Mouse (Mus musculus) liver, postnatal 0 days (tissue): ENCODE measurements around the gene Kdf1. TPM values are rescaled to one million over a fixed set of nuclear protein-coding genes. Genes with fewer than 3 reads are reported as not detected.

Experiments used
- ATAC-seq: fragments of 200-750 bp; cut with Nextera tagmentation; 2 replicates; pipeline ENCODE4 v1.8.0; 2017; ENCODE audit warnings: mild to moderate bottlenecking, moderate library complexity
- DNase-seq: peaks from one replicate; pipeline ENCODE4 v3.0.0-alpha.2; 2016
- H3K27ac ChIP-seq: fragments of 300-500 bp; sonication (generic); 2 replicates; pipeline ENCODE4 v1.5.1; 2014; ENCODE audit warnings: antibody characterized with exemption, moderate library complexity, mild to moderate bottlenecking, low read depth
- H3K27me3 ChIP-seq: fragments of 300-500 bp; sonication (generic); 2 replicates; pipeline ENCODE4 v1.6.1; 2014; ENCODE audit warnings: low read length, control low read depth, mixed read lengths; ENCODE audit not compliant: insufficient read depth
- H3K36me3 ChIP-seq: fragments of 300-500 bp; sonication (generic); replicated peaks from 2 replicates; pipeline ENCODE4 v1.6.1; 2014; ENCODE audit warnings: mild to moderate bottlenecking, control low read depth, low read length, moderate library complexity, mixed read lengths; ENCODE audit not compliant: insufficient read depth
- H3K4me1 ChIP-seq: fragments of 300-500 bp; sonication (generic); 2 replicates; pipeline ENCODE4 v1.6.1; 2014; ENCODE audit warnings: antibody characterized with exemption, mild to moderate bottlenecking, control low read depth; ENCODE audit not compliant: insufficient read depth
- H3K4me2 ChIP-seq: fragments of 300-500 bp; sonication (generic); 2 replicates; pipeline ENCODE4 v1.6.1; 2014; ENCODE audit warnings: low read depth, mild to moderate bottlenecking, low read length, moderate library complexity, mixed read lengths
- H3K4me3 ChIP-seq: fragments of 300-500 bp; sonication (generic); 2 replicates; pipeline ENCODE4 v1.5.1; 2014; ENCODE audit warnings: low read depth, low read length
- H3K9ac ChIP-seq: fragments of 300-500 bp; sonication (generic); replicated peaks from 2 replicates; pipeline ENCODE4 v1.6.1; 2014; ENCODE audit warnings: mild to moderate bottlenecking, moderate library complexity
- H3K9me3 ChIP-seq: fragments of 300-500 bp; sonication (generic); 2 replicates; pipeline ENCODE4 v1.6.1; 2016; ENCODE audit warnings: mild to moderate bottlenecking, control low read depth, low read length, mixed read lengths
- CTCF ChIP-seq: sonication (generic); IDR thresholded peaks from 2 replicates; pipeline ENCODE4 v1.5.1; 2016; ENCODE audit warnings: antibody characterized with exemption, low read depth
- EP300 ChIP-seq: IDR thresholded peaks from 2 replicates; pipeline ENCODE4 v1.6.1; 2016; ENCODE audit warnings: antibody characterized with exemption, low read depth, mild to moderate bottlenecking
- WGBS: fragments of 180-500 bp; shearing (Covaris S2); extraction: QIAGEN DNeasy Blood & Tissue Kit; methylation state at CpG from one replicate; pipeline ENCODE4 v1.1.7; 2014; ENCODE audit not compliant: insufficient replicate concordance; 5-methylcytosine and 5-hydroxymethylcytosine counted together
- microRNA-seq: library from miRNA; unstranded; fragments of <30 nt; microRNA quantifications from one replicate; pipeline ENCODE4, GENCODE M21; 2016
- polyA plus RNA-seq: library from polyadenylated mRNA; unstranded; fragments of >200 nt; fragmentation: Nextera tagmentation; extraction: Ambion mirVana; gene quantifications from 2 replicates; pipeline ENCODE4 v1.2.1, GENCODE M21; 2015

Gene Kdf1
- polyA plus RNA-seq, 1 experiment from 2014 or later: 5.5 TPM

- peak; percentile 75 for ATAC-seq
- H3K4me1 ChIP-seq: peaks cover 11% of the 10 kb centered on the region
- DNase-seq: peak; percentile 93
- H3K36me3 ChIP-seq: peaks cover 12% of the 10 kb centered on the region; the same call in 1 of the 2 replicates
- H3K9ac ChIP-seq: peak within 1 kb of the TSS; percentile 91
- peak within 1 kb of the TSS; percentile 78 for H3K27ac ChIP-seq
- TF ChIP-seq EP300 (peak; percentile 84), CTCF (peak; percentile 39)
- H3K9me3 ChIP-seq: no peaks in the 10 kb centered on the region
- H3K4me2 ChIP-seq: peak within 1 kb of the TSS; percentile 94
- H3K27me3 ChIP-seq: no peaks in the 10 kb centered on the region
- peak within 1 kb of the TSS; percentile 90 for H3K4me3 ChIP-seq
- WGBS: 5% methylated on average over 44 of the region's 44 CpGs
Measured at GRCm38 (mm10) chr4:133574070-133574842, 55.5 kb downstream of the Kdf1 start, which contains the start of gene Gpatch3. Gene Gpatch3, plus strand, starts transcription at chr4:133574745.

DNA sequence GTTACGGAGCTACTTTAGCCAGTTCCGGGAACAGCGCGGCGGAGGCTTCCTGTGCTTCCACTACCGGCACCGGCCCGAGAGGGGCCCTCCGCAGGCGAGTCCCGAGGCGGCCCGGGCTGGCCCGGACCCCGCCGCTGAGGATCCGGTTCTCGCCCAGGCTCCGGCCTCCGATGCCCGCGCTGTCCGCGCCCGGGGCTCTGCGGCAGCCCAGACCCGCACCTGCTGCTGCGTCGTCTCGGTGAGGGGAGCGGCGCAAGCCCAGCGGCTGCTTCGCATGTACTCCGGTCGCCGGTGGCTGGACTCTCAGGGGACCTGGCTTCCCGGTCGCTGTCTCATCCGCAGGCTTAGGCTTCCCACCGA lies 56.1 kb downstream of the Kdf1 start:
- under 1% methylated on average over 41 of the region's 41 CpGs for WGBS
- peak overlapping the region; percentile 78 for H3K27ac ChIP-seq

GRCm38 (mm10) chr4:133577983-133578382 lies 59.2 kb downstream of the Kdf1 start:
- TF ChIP-seq CTCF: no peak
- no peak for TF ChIP-seq EP300
- H3K4me2 ChIP-seq: no peak overlapping the region
- no peaks in the 10 kb centered on the region for H3K9me3 ChIP-seq
- ATAC-seq: no peak
- peaks cover 32% of the 10 kb centered on the region for H3K36me3 ChIP-seq
- H3K27ac ChIP-seq: no peak overlapping the region
- H3K27me3 ChIP-seq: no peaks in the 10 kb centered on the region
- peaks cover 11% of the 10 kb centered on the region for H3K4me1 ChIP-seq
- DNase-seq: no peak
- H3K9ac ChIP-seq: no peak overlapping the region
- WGBS: 81% methylated on average over 12 of the region's 12 CpGs
- H3K4me3 ChIP-seq: no peak overlapping the region

More for the DNA sequence above, 56.1 kb downstream of the Kdf1 start:
- Histone ChIP-seq H3K4me3 (peak overlapping the region; percentile 90), H3K9ac (peak overlapping the region; percentile 91), H3K36me3 (peaks cover 17% of the 10 kb centered on the region), H3K9me3 (no peaks in the 10 kb centered on the region), H3K4me2 (peak overlapping the region; percentile 94), H3K4me1 (peaks cover 11% of the 10 kb centered on the region), H3K27me3 (no peaks in the 10 kb centered on the region)
- ATAC-seq (peak; percentile 37), DNase-seq (no peak)
- no peak for TF ChIP-seq CTCF
- no peak for TF ChIP-seq EP300

Small RNAs within 50 kb of the gene (microRNA-seq; reads per million reads assigned to microRNA genes)
- gene Gm23158: not detected

Other genes with a start within 250 kb of the Kdf1 start
- gene Tmem222, start 241.2 kb upstream of the Kdf1 start, polyA plus RNA-seq: 29.6 and 30.8 TPM in 2 replicates
- 5.3 and 5.5 TPM in 2 replicates for gene Wdtc1, start 165.5 kb upstream of the Kdf1 start, polyA plus RNA-seq
- 1.8 TPM in 2 replicates for gene Slc9a1, start 149.3 kb upstream of the Kdf1 start, polyA plus RNA-seq
- gene Tent5b, start 38.8 kb upstream of the Kdf1 start, polyA plus RNA-seq: 0.07 and 0.08 TPM in 2 replicates
- gene Trnp1, start 20.4 kb upstream of the Kdf1 start, polyA plus RNA-seq: 0.34 TPM in 1 of 2 replicates, not detected in the other
- 118 and 129 TPM in 2 replicates for gene Nudc, start 27.0 kb downstream of the Kdf1 start, polyA plus RNA-seq
- 32.7 and 44.1 TPM in 2 replicates for gene Nr0b2, start 34.4 kb downstream of the Kdf1 start, polyA plus RNA-seq
- 4.5 and 5.3 TPM in 2 replicates for gene Gpatch3, start 55.8 kb downstream of the Kdf1 start, polyA plus RNA-seq
- gene Gpn2, start 65.4 kb downstream of the Kdf1 start, polyA plus RNA-seq: 10.2 and 10.9 TPM in 2 replicates
- gene Sfn, start 83.2 kb downstream of the Kdf1 start, polyA plus RNA-seq: 0.40 and 0.59 TPM in 2 replicates
- 2.1 and 2.6 TPM in 2 replicates for gene Zdhhc18, start 131.2 kb downstream of the Kdf1 start, polyA plus RNA-seq
- gene Pigv, start 153.7 kb downstream of the Kdf1 start, polyA plus RNA-seq: 5.2 and 5.9 TPM in 2 replicates
- gene Arid1a, start 237.8 kb downstream of the Kdf1 start, polyA plus RNA-seq: 6.1 and 6.2 TPM in 2 replicates